Mouse (Mus musculus): Measurements from ENCODE around the gene Fam13c. TPM values are rescaled to one million over a fixed set of nuclear protein-coding genes. Genes with fewer than 3 reads are reported as not detected.

Fam13c gene
- total and polyA plus RNA-seq, 2 experiments = 0.02 to 0.09 TPM

DNA sequence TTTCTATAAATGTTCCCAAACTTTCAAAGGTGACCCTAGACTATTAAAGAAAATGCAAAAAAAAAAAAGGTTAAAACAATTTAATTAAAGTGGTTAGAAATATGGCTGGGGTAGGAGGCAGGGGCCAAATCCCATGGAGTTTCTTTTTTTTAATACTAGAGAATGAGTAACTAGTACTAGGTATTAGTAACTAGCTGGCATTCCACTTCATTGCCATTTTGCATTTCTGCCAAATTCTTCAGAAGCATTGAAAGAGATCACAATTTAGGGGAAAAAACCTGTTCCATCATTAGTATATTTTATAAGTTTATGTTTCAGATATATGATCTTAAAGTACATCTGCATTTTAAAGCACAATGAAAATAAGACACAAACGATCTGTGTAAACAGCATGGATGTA, 143.9 kb downstream of the Fam13c start:
- Histone ChIP-seq H3K4me3 (ENCODE audit: insufficient read depth, low read depth, low read length) (no peak overlapping the region), H3K4me1 (ENCODE audit: control insufficient read depth, insufficient read depth, low read length) (no peaks in the 10 kb centered on the region), H3K27ac (replicated peaks; ENCODE audit: insufficient read depth, low read depth, low read length) (no peak overlapping the region), H3K27me3 (ENCODE audit: control insufficient read depth, insufficient read depth, low read length) (no peaks in the 10 kb centered on the region), H3K9ac (ENCODE audit: low read depth, low read length) (no peak overlapping the region), H3K36me3 (ENCODE audit: control insufficient read depth, insufficient read depth, low read length) (no peaks in the 10 kb centered on the region), H3K79me2 (ENCODE audit: control insufficient read depth, insufficient read depth, low read length) (no peaks in the 10 kb centered on the region)
- DNase-seq (ENCODE audit: extremely low read depth, low read depth, low spot score) = no peak
- WGBS = 77% methylated on average over 1 of the region's 1 CpGs
- TF ChIP-seq CTCF (IDR thresholded peaks at IDR 0.05; ENCODE audit: low read depth, low read length) (no peak), POLR2A (IDR thresholded peaks at IDR 0.05; ENCODE audit: extremely low read depth, insufficient read depth, low read length) (no peak)

DNA sequence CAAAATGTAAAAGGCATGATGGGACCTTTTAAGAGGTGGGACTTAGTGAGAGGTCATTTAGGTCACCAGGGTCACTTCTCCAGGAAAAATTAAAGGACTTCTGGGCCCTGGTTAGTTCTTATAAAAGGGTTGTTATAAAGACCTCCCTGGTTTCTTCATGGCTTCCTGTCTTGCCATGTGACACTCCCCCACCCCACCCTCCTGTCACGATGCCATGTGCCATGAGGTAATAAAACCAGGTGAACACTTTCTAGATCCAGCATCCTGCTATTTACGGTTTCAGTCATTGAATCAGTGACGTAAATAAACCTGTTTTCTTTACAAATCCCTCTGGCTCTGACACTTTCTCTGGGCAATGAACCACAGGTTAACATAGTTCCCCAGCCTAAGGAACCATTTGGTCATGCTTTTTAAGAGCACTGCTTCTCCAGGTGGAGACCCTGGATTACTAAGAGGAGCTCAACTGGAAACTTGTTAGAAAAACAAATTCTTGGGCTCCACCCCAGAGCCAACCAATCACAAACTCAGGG, 146.7 kb downstream of the Fam13c start:
- Histone ChIP-seq H3K27ac (replicated peaks; ENCODE audit: insufficient read depth, low read depth, low read length) (no peak overlapping the region), H3K4me1 (ENCODE audit: control insufficient read depth, insufficient read depth, low read length) (no peaks in the 10 kb centered on the region), H3K9ac (ENCODE audit: low read depth, low read length) (no peak overlapping the region), H3K27me3 (ENCODE audit: control insufficient read depth, insufficient read depth, low read length) (no peaks in the 10 kb centered on the region), H3K4me3 (ENCODE audit: insufficient read depth, low read depth, low read length) (no peak overlapping the region), H3K36me3 (ENCODE audit: control insufficient read depth, insufficient read depth, low read length) (no peaks in the 10 kb centered on the region), H3K79me2 (ENCODE audit: control insufficient read depth, insufficient read depth, low read length) (no peaks in the 10 kb centered on the region)
- no peak for TF ChIP-seq CTCF (IDR thresholded peaks at IDR 0.05; ENCODE audit: low read depth, low read length)
- TF ChIP-seq POLR2A (IDR thresholded peaks at IDR 0.05; ENCODE audit: extremely low read depth, insufficient read depth, low read length) = no peak
- DNase-seq (ENCODE audit: extremely low read depth, low read depth, low spot score) = no peak
- 80% methylated on average over 3 of the region's 3 CpGs for WGBS

DNA sequence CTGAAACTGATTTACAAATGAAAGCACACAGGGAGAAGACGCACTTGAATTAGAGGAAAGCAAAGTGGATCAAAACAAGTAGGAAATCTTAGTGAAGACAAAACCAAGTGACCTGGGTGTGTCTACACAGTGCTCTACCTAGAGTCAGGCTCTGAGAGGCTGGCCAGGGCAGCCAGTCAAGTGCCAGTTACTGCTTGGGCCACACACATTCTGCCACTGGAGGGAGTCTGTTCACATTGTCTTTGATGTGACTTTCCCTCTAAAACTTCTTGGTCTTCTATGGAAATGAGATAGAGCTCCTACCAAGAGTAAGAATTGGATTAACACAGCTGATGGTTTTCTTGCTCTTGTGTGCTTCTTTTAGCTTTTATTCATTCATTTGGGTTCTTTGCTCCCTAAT, 153.7 kb downstream of the Fam13c start:
- TF ChIP-seq CTCF (IDR thresholded peaks at IDR 0.05; ENCODE audit: low read depth, low read length) (no peak), POLR2A (IDR thresholded peaks at IDR 0.05; ENCODE audit: extremely low read depth, insufficient read depth, low read length) (no peak)
- H3K27me3 ChIP-seq (ENCODE audit: control insufficient read depth, insufficient read depth, low read length) = peaks cover 13% of the 10 kb centered on the region
- no peak overlapping the region for H3K27ac ChIP-seq (replicated peaks; ENCODE audit: insufficient read depth, low read depth, low read length)
- no peaks in the 10 kb centered on the region for H3K79me2 ChIP-seq (ENCODE audit: control insufficient read depth, insufficient read depth, low read length)
- H3K4me1 ChIP-seq (ENCODE audit: control insufficient read depth, insufficient read depth, low read length) = peaks cover 3% of the 10 kb centered on the region; the same call in 1 of the 2 replicates
- H3K4me3 ChIP-seq (ENCODE audit: insufficient read depth, low read depth, low read length) = no peak overlapping the region
- H3K9ac ChIP-seq (ENCODE audit: low read depth, low read length) = no peak overlapping the region
- no peak for DNase-seq (ENCODE audit: extremely low read depth, low read depth, low spot score)
- WGBS = 63% methylated on average over 1 of the region's 1 CpGs
- H3K36me3 ChIP-seq (ENCODE audit: control insufficient read depth, insufficient read depth, low read length) = no peaks in the 10 kb centered on the region

GRCm38 (mm10) chr10:70598081-70598515, 157.8 kb downstream of the Fam13c start:
- WGBS = 24% methylated on average over 10 of the region's 10 CpGs
- Histone ChIP-seq H3K36me3 (ENCODE audit: control insufficient read depth, insufficient read depth, low read length) (no peaks in the 10 kb centered on the region), H3K27me3 (ENCODE audit: control insufficient read depth, insufficient read depth, low read length) (peaks cover 21% of the 10 kb centered on the region), H3K79me2 (ENCODE audit: control insufficient read depth, insufficient read depth, low read length) (no peaks in the 10 kb centered on the region), H3K4me1 (ENCODE audit: control insufficient read depth, insufficient read depth, low read length) (peaks cover 3% of the 10 kb centered on the region; the same call in 1 of the 2 replicates), H3K4me3 (ENCODE audit: insufficient read depth, low read depth, low read length) (no peak overlapping the region), H3K27ac (replicated peaks; ENCODE audit: insufficient read depth, low read depth, low read length) (no peak overlapping the region), H3K9ac (ENCODE audit: low read depth, low read length) (no peak overlapping the region)
- TF ChIP-seq CTCF (IDR thresholded peaks at IDR 0.05; ENCODE audit: low read depth, low read length) (no peak), POLR2A (IDR thresholded peaks at IDR 0.05; ENCODE audit: extremely low read depth, insufficient read depth, low read length) (no peak)
- peak; percentile 2 for DNase-seq (ENCODE audit: extremely low read depth, low read depth, low spot score)

GRCm38 (mm10) chr10:70598516-70599125, 158.3 kb downstream of the Fam13c start:
- H3K4me1 ChIP-seq (ENCODE audit: control insufficient read depth, insufficient read depth, low read length) = peaks cover 3% of the 10 kb centered on the region; the same call in 1 of the 2 replicates
- no peak overlapping the region for H3K27ac ChIP-seq (replicated peaks; ENCODE audit: insufficient read depth, low read depth, low read length)
- peaks cover 21% of the 10 kb centered on the region for H3K27me3 ChIP-seq (ENCODE audit: control insufficient read depth, insufficient read depth, low read length)
- H3K4me3 ChIP-seq (ENCODE audit: insufficient read depth, low read depth, low read length) = peak overlapping the region; percentile 51; the same call in 1 of the 2 replicates
- no peak for TF ChIP-seq CTCF (IDR thresholded peaks at IDR 0.05; ENCODE audit: low read depth, low read length)
- no peak for TF ChIP-seq POLR2A (IDR thresholded peaks at IDR 0.05; ENCODE audit: extremely low read depth, insufficient read depth, low read length)
- no peaks in the 10 kb centered on the region for H3K79me2 ChIP-seq (ENCODE audit: control insufficient read depth, insufficient read depth, low read length)
- H3K9ac ChIP-seq (ENCODE audit: low read depth, low read length) = peak overlapping the region; percentile 48
- no peak for DNase-seq (ENCODE audit: extremely low read depth, low read depth, low spot score)
- no peaks in the 10 kb centered on the region for H3K36me3 ChIP-seq (ENCODE audit: control insufficient read depth, insufficient read depth, low read length)
- 2% methylated on average over 48 of the region's 48 CpGs for WGBS

Measured in liver, adult 2 months (tissue).